Mouse (Mus musculus): Measurements from ENCODE around the gene Cib3. TPM values are rescaled to one million over a fixed set of nuclear protein-coding genes. Genes with fewer than 3 reads are reported as not detected.
A peak's percentile ranks its signal among the peaks of the same experiment; 100 is the strongest.

Gene Cib3
- total and polyA plus RNA-seq, 3 experiments: not detected

DNA sequence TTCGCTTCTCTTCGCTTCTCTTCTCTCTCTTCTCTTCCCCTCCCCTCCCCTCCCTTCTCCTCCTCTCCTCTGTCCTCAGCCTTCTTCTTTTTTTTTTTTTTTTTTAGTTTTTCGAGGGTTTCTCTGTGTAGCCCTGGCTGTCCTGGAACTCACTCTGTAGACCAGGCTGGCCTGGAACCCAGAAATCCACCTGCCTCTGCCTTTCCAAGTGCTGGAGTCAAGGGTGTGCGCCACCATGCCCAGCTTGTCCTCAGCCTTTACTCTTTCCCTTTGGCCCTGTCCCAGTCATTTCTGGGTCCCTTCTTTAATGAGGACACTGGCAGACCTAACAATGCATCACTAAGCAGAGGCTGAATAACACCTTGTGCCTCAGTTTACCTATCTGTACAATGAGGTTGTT lies 899 bp upstream of the Cib3 start, which contains the start of gene Gm11034:
Gene Gm11034, minus strand, starts transcription at position 101 of the 400 bp plus-strand sequence.
- no peak for DNase-seq (ENCODE audit: low read depth, low spot score)
- Histone ChIP-seq H3K27me3 (ENCODE audit: control insufficient read depth in 1 of 2, insufficient read depth in 2 of 2, low read length in 2 of 2) (no peaks in the 10 kb centered on the region), H3K9ac (ENCODE audit: control insufficient read depth, low read depth, low read length, poor library complexity, severe bottlenecking) (no peak within 1 kb of the TSS), H3K36me3 (ENCODE audit: control insufficient read depth in 1 of 2, insufficient read depth in 2 of 2, low read length in 2 of 2) (no peaks in the 10 kb centered on the region), H3K79me2 (ENCODE audit: control insufficient read depth, insufficient read depth, low read length, poor library complexity) (no peaks in the 10 kb centered on the region), H3K4me1 (ENCODE audit: control insufficient read depth in 1 of 2, insufficient read depth in 2 of 2, low read length in 2 of 2) (peaks cover 0 to 10% of the 10 kb centered on the region in 2 experiments; a peak in 2 of 4 replicates), H3K27ac (ENCODE audit: control insufficient read depth, low read depth, low read length) (no peak within 1 kb of the TSS), H3K9me3 (replicated peaks; ENCODE audit: insufficient read depth, low read length) (no peaks in the 10 kb centered on the region), H3K4me3 (ENCODE audit: control insufficient read depth in 1 of 2, insufficient read depth in 1 of 2, low read depth in 2 of 2, low read length in 2 of 2) (no peak within 1 kb of the TSS)
- TF ChIP-seq ETS1 (IDR thresholded peaks at IDR 0.05; ENCODE audit: low read depth, low read length): no peak
- TF ChIP-seq CHD1 (IDR thresholded peaks at IDR 0.05; ENCODE audit: low read depth, low read length): no peak
- TF ChIP-seq NRF1 (IDR thresholded peaks at IDR 0.05; ENCODE audit: insufficient read depth, low read depth, low read length, poor library complexity, severe bottlenecking): no peak
- TF ChIP-seq MAX (IDR thresholded peaks at IDR 0.05; ENCODE audit: low read length): no peak
- TF ChIP-seq MYB (IDR thresholded peaks at IDR 0.05; ENCODE audit: low read depth, low read length): no peak

DNA sequence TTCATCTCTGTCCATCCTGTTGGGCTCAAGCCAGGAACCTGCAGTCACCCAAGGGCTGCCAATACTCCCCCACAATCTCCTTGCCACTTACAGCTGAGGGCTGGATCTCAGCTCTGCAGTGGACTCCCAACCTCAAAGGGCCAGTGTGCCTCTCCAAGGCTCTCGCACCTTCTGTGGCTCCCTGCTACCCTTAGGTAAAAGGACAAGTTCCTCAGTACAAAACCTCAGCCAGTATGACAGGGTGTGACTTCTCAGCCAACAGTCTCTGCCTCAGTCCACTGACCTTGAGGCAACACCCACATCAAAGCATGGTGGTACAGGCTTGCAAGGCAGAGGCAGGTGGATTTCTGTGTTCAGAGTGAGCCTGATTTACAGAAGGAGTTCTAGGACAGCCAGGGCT lies 791 bp downstream of the Cib3 start:
- no peaks in the 10 kb centered on the region for H3K9me3 ChIP-seq (replicated peaks; ENCODE audit: insufficient read depth, low read length)
- no peaks in the 10 kb centered on the region for H3K79me2 ChIP-seq (ENCODE audit: control insufficient read depth, insufficient read depth, low read length, poor library complexity)
- H3K27ac ChIP-seq (ENCODE audit: control insufficient read depth, low read depth, low read length): no peak overlapping the region
- DNase-seq (ENCODE audit: low read depth, low spot score): no peak
- H3K4me1 ChIP-seq (ENCODE audit: control insufficient read depth in 1 of 2, insufficient read depth in 2 of 2, low read length in 2 of 2): peaks cover 0 to 7% of the 10 kb centered on the region in 2 experiments; a peak in 2 of 4 replicates
- TF ChIP-seq SIN3A (IDR thresholded peaks at IDR 0.05; ENCODE audit: low read length): no peak
- TF ChIP-seq ZMIZ1 (IDR thresholded peaks at IDR 0.05; ENCODE audit: low read depth, low read length): no peak
- no peak for TF ChIP-seq KAT2A (conservative IDR thresholded peaks at IDR 0.05; ENCODE audit: low read depth, low read length)
- TF ChIP-seq USF1 (IDR thresholded peaks at IDR 0.05; ENCODE audit: low read depth, low read length): no peak
- no peak for TF ChIP-seq UBTF (IDR thresholded peaks at IDR 0.05; ENCODE audit: borderline replicate concordance, insufficient read depth, low read depth, low read length)
- TF ChIP-seq POLR2AphosphoS5 (IDR thresholded peaks at IDR 0.05; ENCODE audit: borderline replicate concordance, low read depth, low read length): no peak
- TF ChIP-seq CHD1 (IDR thresholded peaks at IDR 0.05; ENCODE audit: low read depth, low read length): no peak
- no peak for TF ChIP-seq GATA1 (IDR thresholded peaks at IDR 0.05; ENCODE audit: low read depth, low read length)
- no peak for TF ChIP-seq SMC3 (IDR thresholded peaks at IDR 0.05; ENCODE audit: low read depth, low read length)
- no peak for TF ChIP-seq MYB (IDR thresholded peaks at IDR 0.05; ENCODE audit: low read depth, low read length)
- TF ChIP-seq POLR2A (IDR thresholded peaks at IDR 0.05; ENCODE audit: control insufficient read depth in 1 of 2, insufficient read depth in 1 of 2, low read depth in 1 of 2, low read length in 2 of 2, poor library complexity in 1 of 2): no peak
- no peak for TF ChIP-seq JUND (IDR thresholded peaks at IDR 0.05; ENCODE audit: low read depth, low read length)
- no peaks in the 10 kb centered on the region for H3K36me3 ChIP-seq (ENCODE audit: control insufficient read depth in 1 of 2, insufficient read depth in 2 of 2, low read length in 2 of 2)
- no peak overlapping the region for H3K4me3 ChIP-seq (ENCODE audit: control insufficient read depth in 1 of 2, insufficient read depth in 1 of 2, low read depth in 2 of 2, low read length in 2 of 2)
- no peaks in the 10 kb centered on the region for H3K27me3 ChIP-seq (ENCODE audit: control insufficient read depth in 1 of 2, insufficient read depth in 2 of 2, low read length in 2 of 2)
- H3K9ac ChIP-seq (ENCODE audit: control insufficient read depth, low read depth, low read length, poor library complexity, severe bottlenecking): no peak overlapping the region

DNA sequence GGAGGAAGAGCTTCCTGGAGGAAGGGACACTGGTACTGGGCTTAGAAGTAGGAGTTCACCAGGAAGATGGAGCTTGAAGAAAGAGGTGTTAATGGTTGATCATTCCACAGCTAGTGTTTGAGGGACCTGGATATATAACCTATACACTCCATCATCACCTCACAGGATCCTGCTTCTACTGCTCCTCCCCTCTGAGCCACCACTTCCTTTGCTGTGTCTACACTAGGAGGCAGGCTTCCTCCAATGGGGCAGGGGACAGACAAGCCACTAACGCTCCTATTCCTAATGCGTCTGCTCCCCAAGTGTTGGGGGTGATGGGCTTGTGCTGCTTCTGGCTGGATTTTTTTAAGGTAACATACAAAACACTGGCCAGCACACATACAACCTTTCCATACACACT lies 1.9 kb downstream of the Cib3 start:
- Histone ChIP-seq H3K4me1 (ENCODE audit: control insufficient read depth in 1 of 2, insufficient read depth in 2 of 2, low read length in 2 of 2) (peaks cover 0 to 3% of the 10 kb centered on the region in 2 experiments; a peak in 2 of 4 replicates), H3K79me2 (ENCODE audit: control insufficient read depth, insufficient read depth, low read length, poor library complexity) (no peaks in the 10 kb centered on the region)
- peak in 1 of 3 experiments; percentile 6; a peak in 1 of 6 replicates for TF ChIP-seq CTCF (IDR thresholded peaks at IDR 0.05 in 2 of 3, conservative IDR thresholded peaks at IDR 0.05 in 1 of 3; ENCODE audit: control insufficient read depth in 1 of 3, insufficient read depth in 1 of 3, low read depth in 2 of 3, low read length in 3 of 3, poor library complexity in 1 of 3, severe bottlenecking in 1 of 3)
- no peak for TF ChIP-seq ZMIZ1 (IDR thresholded peaks at IDR 0.05; ENCODE audit: low read depth, low read length)

More for the DNA sequence above, 1.9 kb downstream of the Cib3 start:
- Histone ChIP-seq H3K27me3 (ENCODE audit: control insufficient read depth in 1 of 2, insufficient read depth in 2 of 2, low read length in 2 of 2) (no peaks in the 10 kb centered on the region), H3K36me3 (ENCODE audit: control insufficient read depth in 1 of 2, insufficient read depth in 2 of 2, low read length in 2 of 2) (no peaks in the 10 kb centered on the region), H3K9me3 (replicated peaks; ENCODE audit: insufficient read depth, low read length) (no peaks in the 10 kb centered on the region), H3K9ac (ENCODE audit: control insufficient read depth, low read depth, low read length, poor library complexity, severe bottlenecking) (no peak overlapping the region), H3K4me3 (ENCODE audit: control insufficient read depth in 1 of 2, insufficient read depth in 1 of 2, low read depth in 2 of 2, low read length in 2 of 2) (no peak overlapping the region), H3K27ac (ENCODE audit: control insufficient read depth, low read depth, low read length) (no peak overlapping the region)
- DNase-seq (ENCODE audit: low read depth, low spot score): no peak
